Mouse (Mus musculus): Measurements from ENCODE around the gene Cldn14. TPM values are rescaled to one million over a fixed set of nuclear protein-coding genes. Genes with fewer than 3 reads are reported as not detected.

Gene Cldn14
- not detected for total RNA-seq (2023)

GRCm38 (mm10) chr16:94008737-94009136, at the start of gene Cldn14:
Gene Cldn14, minus strand, starts transcription at chr16:94008837.

DNA sequence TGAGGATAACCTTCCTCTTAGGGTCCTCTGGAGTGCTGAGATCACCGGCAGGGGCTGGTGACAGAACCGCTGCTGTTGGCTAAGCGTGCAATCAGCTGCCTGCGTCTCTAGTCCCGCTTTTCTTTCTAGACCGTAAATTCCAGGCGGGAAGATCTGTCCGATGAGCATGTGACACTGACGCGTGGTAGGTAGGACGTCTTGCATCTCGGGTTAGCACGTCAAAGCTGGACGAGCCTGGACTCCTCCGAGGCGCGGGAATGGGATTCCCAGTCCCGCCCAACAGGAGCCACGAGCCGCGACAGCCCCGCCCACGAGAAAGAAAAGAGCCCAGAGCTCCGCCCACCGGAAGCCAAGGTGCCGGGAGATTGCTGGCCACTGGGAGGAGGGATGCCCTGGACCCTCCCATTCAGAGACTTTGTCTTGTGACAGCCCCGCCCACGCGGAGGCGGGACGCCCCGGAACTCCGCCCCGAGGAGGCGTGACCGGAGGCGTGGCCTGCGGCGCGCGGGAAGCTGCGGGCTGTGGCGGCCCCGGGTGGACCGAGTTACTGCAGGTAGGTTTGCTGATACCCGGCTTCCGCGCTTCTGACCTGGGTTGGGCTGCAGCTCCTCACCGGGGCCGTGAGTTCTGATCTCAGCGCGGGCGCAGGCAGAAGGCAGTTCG, 125.1 kb downstream of the Cldn14 start, which contains the start of gene Chaf1b:
TSS of gene Chaf1b (plus strand) at position 479 of the 663 bp plus-strand sequence.

Other genes with a start within 250 kb of the Cldn14 start
- gene Morc3, start 176.7 kb downstream of the Cldn14 start, total RNA-seq (2023), result 100 to 1,000 TPM; 119 TPM
- 10 to 100 TPM; 20.5 to 25.1 TPM for gene Chaf1b, start 124.9 kb downstream of the Cldn14 start, total RNA-seq (2023)
- gene Sim2, start 76.1 kb upstream of the Cldn14 start, total RNA-seq (2023), result not detected